Mouse (Mus musculus) kidney, adult 2 months (tissue): ENCODE data around the gene Pgghg. TPM values are rescaled to one million over a fixed set of nuclear protein-coding genes. Genes with fewer than 3 reads are reported as not detected.

Experiments
- DNase-seq: peaks from one replicate; pipeline ENCODE4 v3.0.0; 2021
- H3K27ac ChIP-seq: fragments of 200-500 bp; 2 replicates; pipeline ENCODE4 v1.5.1; 2012; ENCODE audit warnings: low read depth, low read length, control low read depth, inconsistent platforms; ENCODE audit not compliant: insufficient read depth
- H3K27me3 ChIP-seq: fragments of 200-500 bp; replicated peaks from 2 replicates; pipeline ENCODE4 v1.6.1; 2012; ENCODE audit warnings: mild to moderate bottlenecking, moderate library complexity, low read length, inconsistent platforms; ENCODE audit not compliant: control insufficient read depth, insufficient read depth
- H3K36me3 ChIP-seq: fragments of 200-500 bp; 2 replicates; pipeline ENCODE4 v1.6.1; 2012; ENCODE audit warnings: mild to moderate bottlenecking, moderate library complexity, low read length, inconsistent platforms; ENCODE audit not compliant: control insufficient read depth, insufficient read depth
- H3K4me1 ChIP-seq: fragments of 200-500 bp; 2 replicates; pipeline ENCODE4 v1.6.1; 2011; ENCODE audit warnings: low read length; ENCODE audit not compliant: control insufficient read depth, insufficient read depth
- H3K4me3 ChIP-seq: fragments of 200-500 bp; 2 replicates; pipeline ENCODE4 v1.5.1; 2011; ENCODE audit warnings: mild to moderate bottlenecking, low read depth, low read length, control low read depth; ENCODE audit not compliant: insufficient read depth
- CTCF ChIP-seq: fragments of 200-500 bp; conservative IDR thresholded peaks from 2 replicates; pipeline ENCODE4 v1.5.1; 2011; ENCODE audit warnings: low read depth, mild to moderate bottlenecking, control low read depth, low read length, moderate library complexity, mixed read lengths; ENCODE audit not compliant: insufficient read depth, insufficient read length
- POLR2A ChIP-seq: fragments of 200-500 bp; IDR thresholded peaks from one replicate; pipeline ENCODE4 v1.6.1; 2011; ENCODE audit warnings: low read depth, low read length, control low read depth
- WGBS: fragments of 180-500 bp; shearing (Covaris S2); methylation state at CpG from one replicate; pipeline ENCODE4 v1.1.7; 2018; 5-methylcytosine and 5-hydroxymethylcytosine counted together
- polyA plus RNA-seq: library from polyadenylated mRNA; depleted of rRNA; stranded (reverse); fragments of >200 nt; gene quantifications from 2 replicates; pipeline ENCODE4 v1.2.3, GENCODE M21; 2012

Pgghg gene
- polyA plus RNA-seq, 1 experiment = 58.0 TPM

DNA sequence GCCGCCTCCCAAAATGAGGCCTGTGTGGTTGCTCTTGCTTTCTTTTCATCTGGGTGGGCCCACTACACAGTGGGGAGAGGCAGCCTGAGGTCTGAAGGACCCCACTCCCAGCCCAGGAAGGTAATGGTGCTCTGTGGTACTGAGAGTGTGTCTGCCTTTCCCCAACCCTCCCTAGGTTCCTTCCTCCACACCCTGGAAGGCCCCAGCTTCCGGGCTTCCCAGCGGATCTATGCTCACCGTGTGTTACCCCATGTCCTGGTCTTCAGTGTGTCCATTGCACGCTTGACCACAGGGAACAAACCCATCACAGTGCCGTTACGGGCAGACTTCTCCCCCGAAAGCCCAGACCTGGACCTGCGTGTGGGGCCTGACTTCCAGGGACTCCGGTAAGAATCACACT, 1.6 kb downstream of the Pgghg start:
- Histone ChIP-seq H3K4me3 (no peak overlapping the region), H3K27ac (no peak overlapping the region)
- 90% methylated on average over 10 of the region's 10 CpGs for WGBS

DNA sequence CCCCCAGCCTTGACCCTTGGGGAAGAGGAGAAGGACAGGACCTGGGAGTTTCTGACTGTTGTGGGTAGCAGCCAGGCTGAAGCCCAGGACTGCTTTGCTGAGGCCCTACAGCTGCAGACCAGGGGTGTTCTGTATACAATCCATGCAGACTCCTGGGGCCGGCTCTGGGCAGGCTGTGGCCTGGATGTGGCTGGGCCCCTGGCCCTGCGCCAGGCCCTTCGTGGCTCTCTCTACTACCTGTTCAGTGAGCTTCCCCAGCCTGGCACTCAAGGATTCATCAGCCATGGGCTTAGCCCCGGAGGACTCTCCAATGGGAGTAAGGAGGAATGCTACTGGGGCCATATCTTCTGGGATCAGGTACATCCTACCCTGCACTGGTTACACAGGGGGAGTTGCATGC, 2.2 kb downstream of the Pgghg start:
- DNase-seq = no peak
- Histone ChIP-seq H3K27ac (no peak overlapping the region), H3K36me3 (no peaks in the 10 kb centered on the region), H3K27me3 (no peaks in the 10 kb centered on the region), H3K4me1 (no peaks in the 10 kb centered on the region; the same call in 1 of the 2 replicates), H3K4me3 (no peak overlapping the region)
- no peak for TF ChIP-seq POLR2A
- 60% methylated on average over 4 of the region's 4 CpGs for WGBS

More for the DNA sequence above, 1.6 kb downstream of the Pgghg start:
- Histone ChIP-seq H3K27me3 (no peaks in the 10 kb centered on the region), H3K36me3 (no peaks in the 10 kb centered on the region), H3K4me1 (no peaks in the 10 kb centered on the region; the same call in 1 of the 2 replicates)
- no peak for DNase-seq
- TF ChIP-seq CTCF = no peak
- no peak for TF ChIP-seq POLR2A

DNA sequence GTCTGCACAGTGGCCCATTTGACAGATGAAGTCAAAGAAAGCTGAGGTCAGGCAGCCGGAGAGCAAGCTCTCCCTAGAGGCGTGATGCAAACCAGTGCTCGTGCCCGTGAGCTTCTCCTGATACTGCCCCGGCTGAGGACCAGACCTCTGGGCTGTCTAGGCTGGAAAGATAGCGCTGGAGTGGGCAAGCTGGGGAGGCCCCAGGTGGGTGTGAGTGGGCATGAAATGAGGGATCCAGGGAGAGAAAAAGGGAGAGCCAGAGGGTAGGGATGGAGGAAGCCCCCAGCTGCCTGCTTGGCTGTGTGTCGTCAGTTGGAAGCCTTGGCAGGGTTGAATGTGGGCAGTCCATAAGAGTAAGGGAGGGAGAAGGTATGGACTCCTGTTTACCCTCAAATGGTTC, 3.0 kb downstream of the Pgghg start:
- H3K4me3 ChIP-seq = no peak overlapping the region
- no peaks in the 10 kb centered on the region; the same call in 1 of the 2 replicates for H3K4me1 ChIP-seq
- no peak overlapping the region for H3K27ac ChIP-seq
- WGBS = 94% methylated on average over 7 of the region's 7 CpGs
- H3K27me3 ChIP-seq = no peaks in the 10 kb centered on the region
- no peak for DNase-seq
- TF ChIP-seq CTCF (no peak), POLR2A (no peak)
- no peaks in the 10 kb centered on the region for H3K36me3 ChIP-seq

DNA sequence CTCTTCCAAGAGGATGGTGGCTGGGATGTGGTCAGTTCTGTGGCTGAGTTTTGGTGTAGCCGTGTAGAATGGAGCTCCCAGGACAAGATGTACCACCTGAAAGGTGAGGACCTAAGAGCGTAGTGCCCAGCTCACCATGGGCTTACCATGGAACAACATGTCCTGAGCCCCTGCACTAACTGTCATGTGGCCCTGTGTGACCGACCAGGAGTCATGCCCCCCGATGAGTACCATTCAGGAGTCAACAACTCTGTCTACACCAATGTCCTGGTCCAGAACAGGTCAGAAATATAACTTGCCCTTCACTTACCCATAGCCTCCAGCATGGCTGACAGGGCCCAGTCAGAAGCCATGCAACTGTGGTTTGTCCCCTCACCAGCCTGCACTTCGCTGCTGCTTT, 4.1 kb downstream of the Pgghg start:
- H3K36me3 ChIP-seq = no peaks in the 10 kb centered on the region
- H3K27me3 ChIP-seq = no peaks in the 10 kb centered on the region
- no peaks in the 10 kb centered on the region; the same call in 1 of the 2 replicates for H3K4me1 ChIP-seq
- H3K4me3 ChIP-seq = no peak overlapping the region
- WGBS = 97% methylated on average over 5 of the region's 5 CpGs
- no peak for DNase-seq
- TF ChIP-seq POLR2A (no peak), CTCF (no peak)
- H3K27ac ChIP-seq = no peak overlapping the region

DNA sequence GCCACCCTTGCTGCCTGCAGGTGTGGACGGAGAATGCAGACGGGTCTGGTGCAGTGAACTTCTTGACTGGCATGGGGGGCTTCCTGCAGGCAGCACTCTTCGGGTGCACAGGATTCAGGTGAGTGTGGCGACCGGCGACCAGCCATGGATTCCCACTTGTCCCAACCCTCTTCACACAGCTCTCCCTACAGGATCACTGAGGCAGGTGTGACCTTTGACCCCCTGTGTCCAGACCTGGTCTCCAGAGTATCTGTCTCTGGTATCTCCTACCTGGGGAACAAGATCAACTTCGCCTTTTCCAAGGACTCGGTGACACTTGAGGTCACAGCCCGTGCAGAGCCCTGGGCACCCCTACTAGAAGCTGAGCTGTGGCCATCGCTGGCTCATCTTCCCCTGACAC, 5.1 kb downstream of the Pgghg start:
- WGBS = 90% methylated on average over 10 of the region's 10 CpGs
- no peak overlapping the region for H3K4me3 ChIP-seq
- no peaks in the 10 kb centered on the region; the same call in 1 of the 2 replicates for H3K4me1 ChIP-seq
- no peaks in the 10 kb centered on the region for H3K27me3 ChIP-seq
- TF ChIP-seq POLR2A = no peak
- TF ChIP-seq CTCF = no peak
- H3K27ac ChIP-seq = no peak overlapping the region; the same call in 1 of the 2 replicates
- H3K36me3 ChIP-seq = no peaks in the 10 kb centered on the region
- no peak for DNase-seq

DNA sequence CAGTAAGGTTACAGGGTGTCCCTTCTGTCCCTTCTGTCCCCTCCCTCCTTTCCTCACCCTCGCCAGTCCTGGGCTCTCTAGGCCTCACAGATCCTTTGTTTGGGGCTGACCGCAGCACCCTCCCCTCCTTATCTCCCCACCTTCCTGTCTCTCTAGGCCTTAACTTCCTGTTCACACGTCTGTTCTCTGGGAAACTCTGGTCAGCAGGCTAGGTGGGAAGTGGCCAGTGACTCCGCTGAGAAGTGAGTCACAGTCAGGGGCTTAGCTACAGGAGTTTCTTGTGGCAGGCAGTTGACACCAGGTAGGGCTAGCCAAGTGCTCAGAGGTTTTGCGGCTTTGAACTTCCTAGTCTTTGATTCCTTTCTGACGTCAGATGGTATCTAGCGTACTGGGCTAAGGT, 5.8 kb downstream of the Pgghg start:
- Histone ChIP-seq H3K36me3 (no peaks in the 10 kb centered on the region), H3K27ac (peak overlapping the region; percentile 4), H3K4me1 (no peaks in the 10 kb centered on the region; the same call in 1 of the 2 replicates), H3K4me3 (no peak overlapping the region), H3K27me3 (no peaks in the 10 kb centered on the region)
- WGBS = 68% methylated on average over 7 of the region's 7 CpGs
- TF ChIP-seq CTCF (no peak), POLR2A (no peak)
- no peak for DNase-seq

DNA sequence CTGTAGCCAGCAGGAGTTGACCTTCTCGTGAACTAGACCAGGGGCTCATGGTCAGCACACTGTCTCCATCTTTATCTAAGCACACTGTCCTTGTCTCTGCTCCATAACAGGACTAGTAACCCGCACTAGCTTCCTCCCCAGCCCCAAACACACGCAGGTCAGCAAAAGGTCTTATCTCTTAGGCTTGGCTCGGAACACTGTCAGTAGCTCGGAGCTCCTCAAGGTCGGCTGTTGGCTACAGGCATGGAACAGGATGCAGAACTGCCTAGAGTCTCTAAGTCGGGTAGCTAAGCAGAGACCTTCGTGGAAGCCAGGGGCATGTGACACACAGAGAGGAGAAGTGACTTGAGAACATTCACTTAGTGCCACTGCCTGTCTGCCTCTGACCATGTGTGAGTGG, 7.0 kb downstream of the Pgghg start:
- 62% methylated on average over 8 of the region's 8 CpGs for WGBS
- H3K36me3 ChIP-seq = no peaks in the 10 kb centered on the region
- H3K27me3 ChIP-seq = no peaks in the 10 kb centered on the region
- no peaks in the 10 kb centered on the region for H3K4me1 ChIP-seq
- H3K4me3 ChIP-seq = no peak overlapping the region
- no peak overlapping the region for H3K27ac ChIP-seq
- peak; percentile 46 for DNase-seq
- TF ChIP-seq CTCF (no peak), POLR2A (no peak)

DNA sequence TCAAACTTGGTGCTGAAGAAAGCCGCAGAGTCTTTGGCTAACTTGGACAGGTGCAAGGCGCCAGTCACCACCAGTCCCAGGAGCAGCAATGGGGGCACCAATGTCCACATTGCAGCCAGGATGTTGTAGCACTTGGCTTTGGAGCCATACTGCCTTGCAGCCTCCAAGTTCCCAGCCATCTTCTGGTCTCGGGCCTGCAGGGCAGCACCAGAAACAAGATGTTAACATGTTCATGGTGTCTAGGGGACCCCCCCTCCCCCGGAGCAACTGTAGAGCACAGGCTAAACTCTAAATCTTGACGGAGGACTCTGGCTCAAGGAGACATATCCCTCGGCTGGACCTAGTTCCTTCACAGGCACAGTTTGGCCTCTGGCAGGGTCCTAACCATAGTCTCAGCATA, 8.1 kb downstream of the Pgghg start:
- 92% methylated on average over 6 of the region's 6 CpGs for WGBS
- Histone ChIP-seq H3K36me3 (no peaks in the 10 kb centered on the region), H3K27ac (no peak overlapping the region), H3K4me3 (no peak overlapping the region), H3K27me3 (no peaks in the 10 kb centered on the region), H3K4me1 (no peaks in the 10 kb centered on the region)
- no peak for DNase-seq
- TF ChIP-seq POLR2A (no peak), CTCF (no peak)
